Mouse (Mus musculus) midbrain, embryonic 11.5 days (tissue): ENCODE results near the gene Nxph3. TPM values are rescaled to one million over a fixed set of nuclear protein-coding genes. Genes with fewer than 3 reads are reported as not detected.

Source experiments
- ATAC-seq: fragments of 200-750 bp; cut with Nextera tagmentation; 2 replicates; pipeline ENCODE4 v1.8.0; 2017; ENCODE audit warnings: moderate TSS enrichment, moderate library complexity; ENCODE audit not compliant: low FRiP score
- DNase-seq: peaks from one replicate; pipeline ENCODE4 v3.0.0; 2015; ENCODE audit warnings: low spot score; ENCODE audit errors: missing footprints
- H3K27ac ChIP-seq: fragments of 300-500 bp; sonication (generic); 2 replicates; pipeline ENCODE4 v1.5.1; 2014; ENCODE audit warnings: low read depth, low read length
- H3K27me3 ChIP-seq: fragments of 300-500 bp; sonication (generic); 2 replicates; pipeline ENCODE4 v1.6.1; 2014; ENCODE audit warnings: mild to moderate bottlenecking, low read length, moderate library complexity, mixed read lengths; ENCODE audit not compliant: control insufficient read depth, insufficient read depth
- H3K36me3 ChIP-seq: fragments of 300-500 bp; sonication (generic); 2 replicates; pipeline ENCODE4 v1.6.1; 2014; ENCODE audit warnings: mild to moderate bottlenecking, low read length, moderate library complexity, mixed read lengths; ENCODE audit not compliant: control insufficient read depth, insufficient read depth
- H3K4me1 ChIP-seq: fragments of 300-500 bp; sonication (generic); 2 replicates; pipeline ENCODE4 v1.6.1; 2014; ENCODE audit warnings: low read length; ENCODE audit not compliant: control insufficient read depth, insufficient read depth
- H3K4me2 ChIP-seq: fragments of 300-500 bp; sonication (generic); 2 replicates; pipeline ENCODE4 v1.6.1; 2014; ENCODE audit warnings: mild to moderate bottlenecking, moderate library complexity
- H3K4me3 ChIP-seq: fragments of 300-500 bp; sonication (generic); 2 replicates; pipeline ENCODE4 v1.5.1; 2014; ENCODE audit warnings: low read depth, low read length
- H3K9ac ChIP-seq: fragments of 300-500 bp; sonication (generic); 2 replicates; pipeline ENCODE4 v1.6.1; 2014; ENCODE audit warnings: low read length
- H3K9me3 ChIP-seq: fragments of 300-500 bp; sonication (generic); 2 replicates; pipeline ENCODE4 v1.6.1; 2016; ENCODE audit warnings: low read length; ENCODE audit not compliant: control insufficient read depth
- WGBS: fragments of 180-500 bp; shearing (Covaris S2); extraction: QIAGEN DNeasy Blood & Tissue Kit; methylation state at CpG from one replicate; pipeline ENCODE4 v1.1.7; 2014; 5-methylcytosine and 5-hydroxymethylcytosine counted together
- polyA plus RNA-seq: library from polyadenylated mRNA; unstranded; fragments of >200 nt; fragmentation: Nextera tagmentation; extraction: Ambion mirVana; gene quantifications from 2 replicates; pipeline ENCODE4 v1.2.1, GENCODE M21; 2014

The Nxph3 gene
- polyA plus RNA-seq, 1 experiment from 2014 or later, result 0.20 TPM

DNA sequence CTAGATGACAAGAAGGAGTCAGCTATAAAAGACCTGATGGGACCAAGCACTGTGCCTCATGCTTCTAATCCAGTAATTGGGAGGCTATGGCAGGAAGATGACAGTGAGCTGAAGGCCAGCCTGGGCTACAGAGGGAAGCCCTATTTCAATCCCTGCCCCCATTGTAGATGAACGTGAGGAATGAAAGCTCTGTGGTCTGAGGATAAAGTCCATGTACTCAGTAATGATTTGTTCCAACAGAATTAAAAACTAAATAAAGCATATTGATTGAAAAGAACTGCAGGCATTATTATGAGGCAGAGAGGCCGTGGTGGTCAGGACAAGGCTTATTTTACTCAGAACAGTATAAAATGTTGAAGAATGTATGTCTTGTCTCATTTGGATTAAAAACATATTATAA lies 53.5 kb downstream of the Nxph3 start:
- WGBS, result 86% methylated on average over 2 of the region's 2 CpGs
- no peaks in the 10 kb centered on the region for H3K9me3 ChIP-seq
- DNase-seq (no peak), ATAC-seq (no peak)
- H3K4me1 ChIP-seq, result no peaks in the 10 kb centered on the region
- H3K36me3 ChIP-seq, result no peaks in the 10 kb centered on the region
- no peaks in the 10 kb centered on the region for H3K27me3 ChIP-seq
- H3K9ac ChIP-seq, result no peak overlapping the region
- H3K4me2 ChIP-seq, result no peak overlapping the region
- H3K27ac ChIP-seq, result no peak overlapping the region
- no peak overlapping the region for H3K4me3 ChIP-seq

Other genes with a start within 250 kb of the Nxph3 start
- gene Kat7, start 204.3 kb downstream of the Nxph3 start, polyA plus RNA-seq, result 75.8 and 80.9 TPM in 2 replicates
- gene Fam117a, start 177.6 kb downstream of the Nxph3 start, polyA plus RNA-seq, result 7.5 and 7.6 TPM in 2 replicates
- 130 and 133 TPM in 2 replicates for gene Slc35b1, start 129.9 kb downstream of the Nxph3 start, polyA plus RNA-seq
- 132 and 162 TPM in 2 replicates for gene Spop, start 100.5 kb downstream of the Nxph3 start, polyA plus RNA-seq
- gene Ngfr, start 73.2 kb upstream of the Nxph3 start, polyA plus RNA-seq, result 14.2 and 14.6 TPM in 2 replicates
- 195 TPM in 2 replicates for gene Phb, start 152.4 kb upstream of the Nxph3 start, polyA plus RNA-seq
- 10.2 and 10.4 TPM in 2 replicates for gene Zfp652, start 198.1 kb upstream of the Nxph3 start, polyA plus RNA-seq
- 0.39 and 1.1 TPM in 2 replicates for gene B130006D01Rik, start 209.0 kb upstream of the Nxph3 start, polyA plus RNA-seq